Mouse (Mus musculus) midbrain, embryonic 11.5 days (tissue): ENCODE results near the gene Emsy. TPM values are rescaled to one million over a fixed set of nuclear protein-coding genes. Genes with fewer than 3 reads are reported as not detected.

Experiments used
- ATAC-seq: fragments of 200-750 bp; cut with Nextera tagmentation; 2 replicates; pipeline ENCODE4 v1.8.0; 2017; ENCODE audit warnings: moderate TSS enrichment, moderate library complexity; ENCODE audit not compliant: low FRiP score
- DNase-seq: peaks from one replicate; pipeline ENCODE4 v3.0.0; 2015; ENCODE audit warnings: low spot score; ENCODE audit errors: missing footprints
- H3K27ac ChIP-seq: fragments of 300-500 bp; sonication (generic); 2 replicates; pipeline ENCODE4 v1.5.1; 2014; ENCODE audit warnings: low read depth, low read length
- H3K27me3 ChIP-seq: fragments of 300-500 bp; sonication (generic); 2 replicates; pipeline ENCODE4 v1.6.1; 2014; ENCODE audit warnings: mild to moderate bottlenecking, low read length, moderate library complexity, mixed read lengths; ENCODE audit not compliant: control insufficient read depth, insufficient read depth
- H3K36me3 ChIP-seq: fragments of 300-500 bp; sonication (generic); 2 replicates; pipeline ENCODE4 v1.6.1; 2014; ENCODE audit warnings: mild to moderate bottlenecking, low read length, moderate library complexity, mixed read lengths; ENCODE audit not compliant: control insufficient read depth, insufficient read depth
- H3K4me1 ChIP-seq: fragments of 300-500 bp; sonication (generic); 2 replicates; pipeline ENCODE4 v1.6.1; 2014; ENCODE audit warnings: low read length; ENCODE audit not compliant: control insufficient read depth, insufficient read depth
- H3K4me2 ChIP-seq: fragments of 300-500 bp; sonication (generic); 2 replicates; pipeline ENCODE4 v1.6.1; 2014; ENCODE audit warnings: mild to moderate bottlenecking, moderate library complexity
- H3K4me3 ChIP-seq: fragments of 300-500 bp; sonication (generic); 2 replicates; pipeline ENCODE4 v1.5.1; 2014; ENCODE audit warnings: low read depth, low read length
- H3K9ac ChIP-seq: fragments of 300-500 bp; sonication (generic); 2 replicates; pipeline ENCODE4 v1.6.1; 2014; ENCODE audit warnings: low read length
- H3K9me3 ChIP-seq: fragments of 300-500 bp; sonication (generic); 2 replicates; pipeline ENCODE4 v1.6.1; 2016; ENCODE audit warnings: low read length; ENCODE audit not compliant: control insufficient read depth
- WGBS: fragments of 180-500 bp; shearing (Covaris S2); extraction: QIAGEN DNeasy Blood & Tissue Kit; methylation state at CpG from one replicate; pipeline ENCODE4 v1.1.7; 2014; 5-methylcytosine and 5-hydroxymethylcytosine counted together
- polyA plus RNA-seq: library from polyadenylated mRNA; unstranded; fragments of >200 nt; fragmentation: Nextera tagmentation; extraction: Ambion mirVana; gene quantifications from 2 replicates; pipeline ENCODE4 v1.2.1, GENCODE M21; 2014

The Emsy gene
- polyA plus RNA-seq = 65.4 and 67.9 TPM in 2 replicates

- Histone ChIP-seq H3K27me3 (no peaks in the 10 kb centered on the region), H3K4me1 (peaks cover 15% of the 10 kb centered on the region), H3K4me3 (peak within 1 kb of the TSS; percentile 93), H3K9ac (peak within 1 kb of the TSS; percentile 87), H3K9me3 (no peaks in the 10 kb centered on the region), H3K36me3 (peaks cover 3% of the 10 kb centered on the region; the same call in 1 of the 2 replicates), H3K4me2 (peak within 1 kb of the TSS; percentile 72), H3K27ac (peak within 1 kb of the TSS; percentile 76)
- DNase-seq (peak; percentile 99), ATAC-seq (peak; percentile 95)
- WGBS = under 1% methylated on average over 42 of the region's 42 CpGs
Observed at GRCm38 (mm10) chr7:98656531-98657221, at the start of gene Emsy. Emsy (minus strand) TSS chr7:98656783.

- peak; percentile 77 for DNase-seq
Observed at GRCm38 (mm10) chr7:98704276-98704675, 47.7 kb upstream of the Emsy start.

GRCm38 (mm10) chr7:98703365-98703881 lies 46.8 kb upstream of the Emsy start:
- Histone ChIP-seq H3K4me1 (peaks cover 21% of the 10 kb centered on the region), H3K9ac (peak overlapping the region; percentile 94), H3K27me3 (no peaks in the 10 kb centered on the region), H3K27ac (peak overlapping the region; percentile 67), H3K4me2 (peak overlapping the region; percentile 61), H3K9me3 (no peaks in the 10 kb centered on the region), H3K36me3 (no peaks in the 10 kb centered on the region), H3K4me3 (peak overlapping the region; percentile 98)
- under 1% methylated on average over 38 of the region's 38 CpGs for WGBS
- no peak; the same call in 1 of the 2 replicates for ATAC-seq
- peak; percentile 93 for DNase-seq

More at GRCm38 (mm10) chr7:98704276-98704675, 47.7 kb upstream of the Emsy start:
- WGBS = 55% methylated on average over 5 of the region's 5 CpGs
- Histone ChIP-seq H3K9me3 (no peaks in the 10 kb centered on the region), H3K9ac (peak overlapping the region; percentile 94), H3K4me3 (peak overlapping the region; percentile 98), H3K36me3 (no peaks in the 10 kb centered on the region), H3K27ac (no peak overlapping the region), H3K4me1 (peaks cover 21% of the 10 kb centered on the region), H3K4me2 (peak overlapping the region; percentile 61), H3K27me3 (no peaks in the 10 kb centered on the region)
- no peak for ATAC-seq

- peak; percentile 98 for ATAC-seq
- H3K36me3 ChIP-seq = no peaks in the 10 kb centered on the region
Observed at GRCm38 (mm10) chr7:98702283-98703240, 46.0 kb upstream of the Emsy start, which contains the start of gene Thap12. Thap12 (plus strand) TSS chr7:98703103.

GRCm38 (mm10) chr7:98701771-98702170 lies 45.2 kb upstream of the Emsy start:
- H3K4me2 ChIP-seq = peak overlapping the region; percentile 76
- DNase-seq (peak; percentile 86), ATAC-seq (no peak)
- H3K36me3 ChIP-seq = no peaks in the 10 kb centered on the region
- 70% methylated on average over 7 of the region's 7 CpGs for WGBS
- peak overlapping the region; percentile 85 for H3K9ac ChIP-seq
- no peaks in the 10 kb centered on the region for H3K27me3 ChIP-seq
- H3K27ac ChIP-seq = no peak overlapping the region
- H3K4me3 ChIP-seq = peak overlapping the region; percentile 98
- peaks cover 21% of the 10 kb centered on the region for H3K4me1 ChIP-seq
- no peaks in the 10 kb centered on the region for H3K9me3 ChIP-seq

More at GRCm38 (mm10) chr7:98702283-98703240, 46.0 kb upstream of the Emsy start, which contains the start of gene Thap12:
- no peaks in the 10 kb centered on the region for H3K27me3 ChIP-seq
- H3K27ac ChIP-seq = peak within 1 kb of the TSS; percentile 67
- H3K4me1 ChIP-seq = peaks cover 21% of the 10 kb centered on the region
- peak; percentile 99 for DNase-seq
- no peaks in the 10 kb centered on the region for H3K9me3 ChIP-seq
- WGBS = 2% methylated on average over 65 of the region's 65 CpGs
- peak within 1 kb of the TSS; percentile 98 for H3K4me3 ChIP-seq
- H3K9ac ChIP-seq = peak within 1 kb of the TSS; percentile 94
- H3K4me2 ChIP-seq = peak within 1 kb of the TSS; percentile 76

- WGBS = 89% methylated on average over 4 of the region's 4 CpGs
- H3K9me3 ChIP-seq = no peaks in the 10 kb centered on the region
- H3K27ac ChIP-seq = no peak overlapping the region
- DNase-seq (peak; percentile 47), ATAC-seq (no peak)
- no peaks in the 10 kb centered on the region for H3K36me3 ChIP-seq
- no peak overlapping the region for H3K4me3 ChIP-seq
- peaks cover 7% of the 10 kb centered on the region for H3K4me1 ChIP-seq
- H3K9ac ChIP-seq = no peak overlapping the region
- no peak overlapping the region for H3K4me2 ChIP-seq
- H3K27me3 ChIP-seq = no peaks in the 10 kb centered on the region
Observed at GRCm38 (mm10) chr7:98698590-98698989, 42.0 kb upstream of the Emsy start.

GRCm38 (mm10) chr7:98698041-98698440 lies 41.5 kb upstream of the Emsy start:
- Histone ChIP-seq H3K27ac (no peak overlapping the region), H3K9me3 (no peaks in the 10 kb centered on the region), H3K4me1 (peaks cover 7% of the 10 kb centered on the region), H3K4me2 (no peak overlapping the region), H3K4me3 (no peak overlapping the region), H3K36me3 (no peaks in the 10 kb centered on the region), H3K9ac (no peak overlapping the region), H3K27me3 (no peaks in the 10 kb centered on the region)
- DNase-seq (peak; percentile 57), ATAC-seq (no peak)
- 63% methylated on average over 5 of the region's 5 CpGs for WGBS

- Histone ChIP-seq H3K27me3 (no peaks in the 10 kb centered on the region), H3K36me3 (no peaks in the 10 kb centered on the region), H3K27ac (no peak overlapping the region), H3K9ac (no peak overlapping the region), H3K4me1 (peaks cover 7% of the 10 kb centered on the region), H3K4me2 (no peak overlapping the region), H3K4me3 (no peak overlapping the region), H3K9me3 (no peaks in the 10 kb centered on the region)
- WGBS = 21% methylated on average over 2 of the region's 2 CpGs
- DNase-seq (peak; percentile 37), ATAC-seq (no peak)
Observed at GRCm38 (mm10) chr7:98697496-98697895, 40.9 kb upstream of the Emsy start.
